Mouse (Mus musculus): ENCODE data around the gene Bcl2. TPM values are rescaled to one million over a fixed set of nuclear protein-coding genes. Genes with fewer than 3 reads are reported as not detected.
A peak's percentile ranks its signal among the peaks of the same experiment; 100 is the strongest.

Gene Bcl2
- total and polyA plus RNA-seq, 3 experiments, result 4.5 to 13.6 (median 8.7) TPM

- TF ChIP-seq ETS1 (conservative IDR thresholded peaks at IDR 0.05; ENCODE audit: low read depth, low read length), result peak; percentile 81
- no peak for TF ChIP-seq CTCF (conservative IDR thresholded peaks at IDR 0.05 in 1 of 2, IDR thresholded peaks at IDR 0.05 in 1 of 2; ENCODE audit: low read depth in 2 of 2, low read length in 2 of 2)
Observed at GRCm38 (mm10) chr1:106515611-106516010, 198.5 kb downstream of the Bcl2 start (continued).

DNA sequence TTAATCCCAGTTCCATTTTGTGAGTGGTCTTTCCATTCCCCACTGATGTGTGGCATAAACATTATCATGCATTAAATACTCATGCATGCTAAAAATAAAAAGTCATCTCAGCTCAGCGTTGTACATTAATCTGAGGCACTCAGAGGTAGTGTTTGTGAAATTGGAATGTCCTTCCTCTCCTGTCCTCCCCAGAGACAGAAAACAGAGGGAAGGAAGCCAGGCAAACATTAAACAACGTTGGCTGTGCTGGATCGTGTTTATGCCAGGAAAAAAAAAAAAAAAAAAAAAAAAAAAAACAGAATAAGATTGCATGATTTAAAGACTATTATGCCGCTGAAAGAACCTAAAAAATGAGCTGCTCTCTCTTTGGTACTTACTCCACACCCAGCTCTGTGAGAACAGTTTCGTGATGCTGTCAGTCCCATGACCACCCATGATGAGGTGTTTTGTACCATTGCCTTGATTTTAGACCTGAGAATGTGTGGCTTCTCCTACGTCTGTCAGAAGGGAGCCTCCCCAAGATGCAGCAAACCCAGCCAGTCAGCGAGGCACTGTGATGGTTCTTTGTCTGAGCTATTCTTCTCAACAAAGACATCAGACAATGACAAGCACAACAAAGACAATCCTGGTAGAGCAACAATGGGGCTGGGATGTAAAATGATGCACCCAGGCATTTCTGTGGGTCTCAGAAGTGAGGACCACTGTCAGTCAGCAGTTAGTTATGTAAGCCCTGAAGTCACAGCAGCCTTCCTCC is 200.0 kb downstream of the Bcl2 start:
- H3K4me2 ChIP-seq (ENCODE audit: insufficient read depth, low read depth, poor library complexity, severe bottlenecking), result no peak overlapping the region
- H3K36me3 ChIP-seq (replicated peaks in 1 of 2; ENCODE audit: control insufficient read depth in 1 of 2, insufficient read depth in 1 of 2, low read length in 1 of 2), result no peaks in the 10 kb centered on the region
- dilution Hi-C loops (cut with MboI; ENCODE audit: extremely low pct_ligation_motif_present, extremely low pct_unique_long_range_greater_than_20kb, low sequenced_read_pairs), result no loop called here
- no peaks in the 10 kb centered on the region for H3K9me3 ChIP-seq (replicated peaks; ENCODE audit: low read length)
- H3K4me3 ChIP-seq (replicated peaks in 1 of 3; ENCODE audit: low read depth in 2 of 3, low read length in 2 of 3, poor library complexity in 1 of 3), result no peak overlapping the region
- H3K79me2 ChIP-seq (replicated peaks; ENCODE audit: control insufficient read depth, extremely low read depth, insufficient read depth, poor library complexity, severe bottlenecking), result no peaks in the 10 kb centered on the region
- H3K27me3 ChIP-seq (replicated peaks), result no peaks in the 10 kb centered on the region
- peaks cover 16 to 26% of the 10 kb centered on the region in 2 experiments for H3K4me1 ChIP-seq (ENCODE audit: control insufficient read depth in 1 of 2, insufficient read depth in 2 of 2)
- H3K27ac ChIP-seq (ENCODE audit: insufficient read depth, low read depth), result no peak overlapping the region
- no peak for DNase-seq (ENCODE audit: extremely low read depth)
- peak; percentile 24; the same call in 1 of the 2 replicates for TF ChIP-seq ZNF384 (IDR thresholded peaks at IDR 0.05; ENCODE audit: low read depth, low read length)
- no peak for TF ChIP-seq CHD2 (IDR thresholded peaks at IDR 0.05; ENCODE audit: low read length)
- in situ Hi-C loops (cut with MboI; ENCODE audit: low pct_ligation_motif_present, low pct_unique_long_range_greater_than_20kb, low sequenced_read_pairs), result no loop called here
- H3K9ac ChIP-seq (ENCODE audit: insufficient read depth, low read depth), result no peak overlapping the region

GRCm38 (mm10) chr1:106513481-106513880 is 200.6 kb downstream of the Bcl2 start:
- no peak for DNase-seq (ENCODE audit: extremely low read depth)
- Histone ChIP-seq H3K9ac (ENCODE audit: insufficient read depth, low read depth) (no peak overlapping the region), H3K27me3 (replicated peaks) (no peaks in the 10 kb centered on the region), H3K4me1 (ENCODE audit: control insufficient read depth in 1 of 2, insufficient read depth in 2 of 2) (peaks cover 15 to 26% of the 10 kb centered on the region in 2 experiments), H3K27ac (ENCODE audit: insufficient read depth, low read depth) (no peak overlapping the region), H3K4me3 (replicated peaks in 1 of 3; ENCODE audit: low read depth in 2 of 3, low read length in 2 of 3, poor library complexity in 1 of 3) (no peak overlapping the region), H3K79me2 (replicated peaks; ENCODE audit: control insufficient read depth, extremely low read depth, insufficient read depth, poor library complexity, severe bottlenecking) (no peaks in the 10 kb centered on the region), H3K36me3 (replicated peaks in 1 of 2; ENCODE audit: control insufficient read depth in 1 of 2, insufficient read depth in 1 of 2, low read length in 1 of 2) (no peaks in the 10 kb centered on the region), H3K4me2 (ENCODE audit: insufficient read depth, low read depth, poor library complexity, severe bottlenecking) (no peak overlapping the region), H3K9me3 (replicated peaks; ENCODE audit: low read length) (no peaks in the 10 kb centered on the region)
- in situ Hi-C loops (cut with MboI; ENCODE audit: low pct_ligation_motif_present, low pct_unique_long_range_greater_than_20kb, low sequenced_read_pairs) (no loop called here), dilution Hi-C loops (cut with MboI; ENCODE audit: extremely low pct_ligation_motif_present, extremely low pct_unique_long_range_greater_than_20kb, low sequenced_read_pairs) (no loop called here)
- TF ChIP-seq ETS1 (conservative IDR thresholded peaks at IDR 0.05; ENCODE audit: low read depth, low read length), result no peak
- TF ChIP-seq BHLHE40 (IDR thresholded peaks at IDR 0.05; ENCODE audit: low read depth, low read length), result no peak
- no peak for TF ChIP-seq CTCF (conservative IDR thresholded peaks at IDR 0.05 in 1 of 2, IDR thresholded peaks at IDR 0.05 in 1 of 2; ENCODE audit: low read depth in 2 of 2, low read length in 2 of 2)
- TF ChIP-seq EP300 (IDR thresholded peaks at IDR 0.05; ENCODE audit: low read length), result no peak
- TF ChIP-seq POLR2AphosphoS2 (IDR thresholded peaks at IDR 0.05; ENCODE audit: low read depth, low read length), result no peak
- TF ChIP-seq TBP (conservative IDR thresholded peaks at IDR 0.05; ENCODE audit: low read depth, low read length), result no peak

- dilution Hi-C loops (cut with MboI; ENCODE audit: extremely low pct_ligation_motif_present, extremely low pct_unique_long_range_greater_than_20kb, low sequenced_read_pairs) (no loop called here), in situ Hi-C loops (cut with MboI; ENCODE audit: low pct_ligation_motif_present, low pct_unique_long_range_greater_than_20kb, low sequenced_read_pairs) (no loop called here)
- Histone ChIP-seq H3K9me3 (replicated peaks; ENCODE audit: low read length) (no peaks in the 10 kb centered on the region), H3K27ac (ENCODE audit: insufficient read depth, low read depth) (no peak overlapping the region), H3K79me2 (replicated peaks; ENCODE audit: control insufficient read depth, extremely low read depth, insufficient read depth, poor library complexity, severe bottlenecking) (no peaks in the 10 kb centered on the region), H3K36me3 (replicated peaks in 1 of 2; ENCODE audit: control insufficient read depth in 1 of 2, insufficient read depth in 1 of 2, low read length in 1 of 2) (no peaks in the 10 kb centered on the region), H3K4me2 (ENCODE audit: insufficient read depth, low read depth, poor library complexity, severe bottlenecking) (peak overlapping the region; percentile 81; the same call in 1 of the 2 replicates), H3K27me3 (replicated peaks) (no peaks in the 10 kb centered on the region), H3K9ac (ENCODE audit: insufficient read depth, low read depth) (no peak overlapping the region), H3K4me1 (ENCODE audit: control insufficient read depth in 1 of 2, insufficient read depth in 2 of 2) (peaks cover 14 to 26% of the 10 kb centered on the region in 2 experiments), H3K4me3 (replicated peaks in 1 of 3; ENCODE audit: low read depth in 2 of 3, low read length in 2 of 3, poor library complexity in 1 of 3) (no peak overlapping the region)
- peak; percentile 91 for DNase-seq (ENCODE audit: extremely low read depth)
- TF ChIP-seq MEF2A (IDR thresholded peaks at IDR 0.05; ENCODE audit: borderline replicate concordance, low read depth, low read length) (0 out of 2 replicates have a peak, but pooled peaks have one; percentile 40), USF2 (conservative IDR thresholded peaks at IDR 0.05; ENCODE audit: low read depth, low read length) (no peak), ETS1 (conservative IDR thresholded peaks at IDR 0.05; ENCODE audit: low read depth, low read length) (no peak), MAFK (IDR thresholded peaks at IDR 0.05; ENCODE audit: insufficient replicate concordance, low read length) (no peak), CHD2 (IDR thresholded peaks at IDR 0.05; ENCODE audit: low read length) (no peak), MAZ (IDR thresholded peaks at IDR 0.05; ENCODE audit: low read depth, low read length) (peak; percentile 72; the same call in 1 of the 2 replicates), CTCF (conservative IDR thresholded peaks at IDR 0.05 in 1 of 2, IDR thresholded peaks at IDR 0.05 in 1 of 2; ENCODE audit: low read depth in 2 of 2, low read length in 2 of 2) (peak; percentile 78 to 99), ELF1 (IDR thresholded peaks at IDR 0.05; ENCODE audit: low read depth, low read length) (peak; percentile 34; the same call in 1 of the 2 replicates), IRF4 (IDR thresholded peaks at IDR 0.05; ENCODE audit: low read depth, low read length) (peak; percentile 79), POLR2A (IDR thresholded peaks at IDR 0.05; ENCODE audit: low read depth, low read length) (no peak), RAD21 (IDR thresholded peaks at IDR 0.05; ENCODE audit: low read depth, low read length) (peak; percentile 99), POLR2AphosphoS2 (IDR thresholded peaks at IDR 0.05; ENCODE audit: low read depth, low read length) (no peak), JUND (conservative IDR thresholded peaks at IDR 0.05; ENCODE audit: low read depth, low read length) (peak; percentile 42; the same call in 1 of the 2 replicates), JUN (IDR thresholded peaks at IDR 0.05; ENCODE audit: insufficient read depth, low read depth, low read length) (no peak), MAX (IDR thresholded peaks at IDR 0.05; ENCODE audit: low read length) (peak; percentile 71; the same call in 1 of the 2 replicates), NELFE (IDR thresholded peaks at IDR 0.05; ENCODE audit: low read depth, low read length) (peak; percentile 54; the same call in 1 of the 2 replicates), KAT2A (IDR thresholded peaks at IDR 0.05; ENCODE audit: insufficient replicate concordance, low read length) (no peak)
Observed at GRCm38 (mm10) chr1:106511593-106511992, 202.5 kb downstream of the Bcl2 start.
